Mouse (Mus musculus) hindbrain, embryonic 12.5 days (tissue): ENCODE measurements around the gene Atp13a2. TPM values are rescaled to one million over a fixed set of nuclear protein-coding genes. Genes with fewer than 3 reads are reported as not detected.

Experiments
- ATAC-seq: fragments of 200-750 bp; cut with Nextera tagmentation; 2 replicates; pipeline ENCODE4 v1.8.0; 2017; ENCODE audit warnings: moderate TSS enrichment; ENCODE audit not compliant: low FRiP score
- H3K27ac ChIP-seq: fragments of 300-500 bp; sonication (generic); 2 replicates; pipeline ENCODE4 v1.5.1; 2016; ENCODE audit warnings: mild to moderate bottlenecking
- H3K27me3 ChIP-seq: fragments of 300-500 bp; sonication (generic); 2 replicates; pipeline ENCODE4 v1.6.1; 2016; ENCODE audit warnings: mild to moderate bottlenecking
- H3K36me3 ChIP-seq: fragments of 300-500 bp; sonication (generic); 2 replicates; pipeline ENCODE4 v1.6.1; 2016; ENCODE audit warnings: mild to moderate bottlenecking
- H3K4me1 ChIP-seq: fragments of 300-500 bp; sonication (generic); 2 replicates; pipeline ENCODE4 v1.6.1; 2016
- H3K4me2 ChIP-seq: fragments of 300-500 bp; sonication (generic); replicated peaks from 2 replicates; pipeline ENCODE4 v1.6.1; 2016; ENCODE audit warnings: mild to moderate bottlenecking
- H3K4me3 ChIP-seq: fragments of 300-500 bp; sonication (generic); 2 replicates; pipeline ENCODE4 v1.5.1; 2016; ENCODE audit warnings: mild to moderate bottlenecking
- H3K9ac ChIP-seq: fragments of 300-500 bp; sonication (generic); 2 replicates; pipeline ENCODE4 v1.6.1; 2016; ENCODE audit warnings: mild to moderate bottlenecking, moderate library complexity
- H3K9me3 ChIP-seq: fragments of 300-500 bp; sonication (generic); replicated peaks from 2 replicates; pipeline ENCODE4 v1.6.1; 2016; ENCODE audit warnings: mild to moderate bottlenecking
- WGBS: fragments of 180-500 bp; shearing (Covaris S2); methylation state at CpG from one replicate; pipeline ENCODE4 v1.1.7; 2016; 5-methylcytosine and 5-hydroxymethylcytosine counted together
- polyA plus RNA-seq: library from polyadenylated mRNA; unstranded; fragments of >200 nt; fragmentation: Nextera tagmentation; extraction: Ambion mirVana; gene quantifications from 2 replicates; pipeline ENCODE4 v1.2.1, GENCODE M21; 2016

The Atp13a2 gene
- polyA plus RNA-seq, 1 experiment from 2014 or later = 113 TPM

DNA sequence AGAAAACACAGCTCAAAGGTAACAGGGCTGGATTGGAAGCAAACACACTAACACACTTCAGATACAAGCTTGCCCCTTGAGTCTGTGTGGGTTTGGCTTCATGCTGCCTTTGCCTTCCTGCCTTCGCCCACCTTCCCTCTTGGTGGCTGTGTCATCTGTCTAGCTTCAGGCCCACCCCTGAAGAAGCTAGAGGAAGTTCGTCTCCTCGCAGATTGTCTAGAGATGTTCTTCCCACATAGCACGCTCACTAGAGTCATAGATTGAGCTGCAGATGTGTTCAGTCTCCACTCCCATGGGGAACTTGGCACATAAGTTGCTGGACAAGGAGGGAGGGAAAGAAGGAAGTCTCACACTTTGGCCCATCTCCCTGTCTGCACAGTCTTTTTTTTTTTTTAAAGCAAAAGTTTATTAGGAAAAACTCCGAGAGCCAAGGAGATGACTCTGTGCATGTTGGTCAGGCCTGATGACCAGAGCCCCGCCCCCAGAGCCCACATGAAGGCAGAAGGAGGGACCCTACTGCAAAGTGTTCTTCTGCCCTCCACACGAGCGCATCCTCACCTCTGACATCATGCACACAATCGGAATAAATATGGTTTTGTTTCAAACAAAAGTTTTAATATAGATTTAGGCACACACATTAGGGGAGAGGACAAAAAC is 22.6 kb upstream of the Atp13a2 start:
- ATAC-seq = no peak
- 79% methylated on average over 9 of the region's 9 CpGs for WGBS
- no peak overlapping the region for H3K4me3 ChIP-seq
- H3K27me3 ChIP-seq = no peaks in the 10 kb centered on the region
- H3K36me3 ChIP-seq = peaks cover 27% of the 10 kb centered on the region
- H3K27ac ChIP-seq = no peak overlapping the region
- no peaks in the 10 kb centered on the region for H3K9me3 ChIP-seq
- H3K9ac ChIP-seq = no peak overlapping the region; the same call in 1 of the 2 replicates
- no peak overlapping the region for H3K4me2 ChIP-seq
- H3K4me1 ChIP-seq = peaks cover 31% of the 10 kb centered on the region

DNA sequence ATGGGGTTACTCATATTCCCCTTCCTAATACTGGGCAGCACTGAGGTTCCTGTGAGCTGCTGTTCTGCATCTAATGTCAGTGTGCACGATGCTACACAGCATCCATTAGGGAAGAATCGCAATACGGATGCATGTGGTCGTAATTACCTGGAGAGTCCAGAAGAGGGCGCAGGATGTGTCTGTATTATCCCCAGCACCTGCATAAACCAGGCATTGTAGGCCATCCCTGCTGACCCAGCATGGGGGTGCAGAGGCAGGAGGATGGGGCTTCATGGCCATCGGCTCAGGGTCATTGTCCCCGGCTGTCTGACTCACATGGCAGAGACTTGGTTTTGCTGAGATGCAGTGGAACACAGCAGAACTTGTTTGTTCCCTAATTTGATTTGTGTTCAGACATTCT is 22.1 kb upstream of the Atp13a2 start:
- Histone ChIP-seq H3K36me3 (peaks cover 32% of the 10 kb centered on the region), H3K9me3 (no peaks in the 10 kb centered on the region), H3K4me2 (no peak overlapping the region), H3K4me3 (no peak overlapping the region), H3K27ac (no peak overlapping the region), H3K9ac (no peak overlapping the region), H3K4me1 (peaks cover 31% of the 10 kb centered on the region), H3K27me3 (no peaks in the 10 kb centered on the region)
- 15% methylated on average over 7 of the region's 7 CpGs for WGBS
- no peak for ATAC-seq

DNA sequence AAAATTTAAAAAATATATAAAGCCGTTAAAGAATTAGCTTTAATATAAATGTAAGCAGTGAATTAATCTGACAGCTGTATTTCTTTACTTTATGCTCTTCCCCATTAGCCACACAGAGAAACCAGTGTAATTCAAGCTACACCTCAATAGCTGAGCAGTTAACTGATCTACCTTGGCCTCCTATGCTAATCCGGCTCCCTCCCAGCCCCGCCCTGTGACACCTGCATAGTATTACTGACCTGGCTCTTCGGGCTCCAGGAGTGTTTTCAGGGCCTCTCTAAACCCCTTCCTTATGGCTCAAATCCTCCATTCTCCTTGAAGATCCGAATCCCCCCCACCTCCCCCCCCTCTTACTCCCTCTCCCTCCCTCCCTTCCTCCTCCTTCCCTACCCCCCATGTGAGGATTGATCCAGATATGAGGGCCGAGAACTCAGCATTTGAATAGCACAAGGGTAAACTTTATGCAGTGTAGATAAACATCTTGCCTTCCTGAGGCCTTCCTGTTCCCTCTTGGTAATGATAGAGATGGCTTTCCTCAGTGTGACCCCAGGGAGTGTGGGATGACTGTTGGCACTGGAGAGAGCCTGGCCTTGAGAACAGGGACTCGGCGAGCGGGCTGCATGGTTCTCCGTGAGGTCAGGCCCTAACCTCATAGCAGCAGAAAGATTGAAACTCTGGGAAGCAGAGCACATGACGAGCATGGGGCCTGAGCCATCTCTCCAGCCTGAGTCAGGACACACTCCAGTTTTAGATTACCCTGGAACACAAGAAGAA is 19.1 kb upstream of the Atp13a2 start:
- 86% methylated on average over 11 of the region's 11 CpGs for WGBS

DNA sequence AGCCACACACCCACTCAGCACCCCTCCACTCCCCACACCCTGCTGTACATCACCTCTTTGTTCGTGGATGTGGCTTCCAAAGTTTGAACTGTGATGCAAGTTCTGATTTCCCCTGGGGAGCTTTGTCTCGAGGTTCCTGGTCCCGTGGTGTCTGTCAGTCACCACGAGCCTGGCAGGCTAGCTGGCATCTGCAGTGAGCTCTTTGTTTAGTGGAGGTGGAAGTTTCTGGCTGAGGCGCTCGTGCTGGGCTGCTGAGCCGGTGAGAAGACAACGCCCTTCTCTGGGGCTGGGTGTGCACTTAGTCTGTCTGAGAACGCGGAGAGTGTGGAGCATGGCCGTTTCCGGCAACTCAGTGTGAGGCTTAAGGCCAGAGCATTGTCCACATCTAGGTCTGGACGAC is 15.0 kb upstream of the Atp13a2 start:
- H3K27me3 ChIP-seq = no peaks in the 10 kb centered on the region
- ATAC-seq = no peak
- 91% methylated on average over 13 of the region's 13 CpGs for WGBS

More for the DNA sequence above, 19.1 kb upstream of the Atp13a2 start:
- no peak overlapping the region for H3K9ac ChIP-seq
- H3K36me3 ChIP-seq = peaks cover 61% of the 10 kb centered on the region
- H3K4me1 ChIP-seq = peaks cover 16% of the 10 kb centered on the region
- no peaks in the 10 kb centered on the region for H3K27me3 ChIP-seq
- ATAC-seq = no peak
- H3K27ac ChIP-seq = no peak overlapping the region
- no peaks in the 10 kb centered on the region for H3K9me3 ChIP-seq
- H3K4me3 ChIP-seq = no peak overlapping the region
- H3K4me2 ChIP-seq = no peak overlapping the region

DNA sequence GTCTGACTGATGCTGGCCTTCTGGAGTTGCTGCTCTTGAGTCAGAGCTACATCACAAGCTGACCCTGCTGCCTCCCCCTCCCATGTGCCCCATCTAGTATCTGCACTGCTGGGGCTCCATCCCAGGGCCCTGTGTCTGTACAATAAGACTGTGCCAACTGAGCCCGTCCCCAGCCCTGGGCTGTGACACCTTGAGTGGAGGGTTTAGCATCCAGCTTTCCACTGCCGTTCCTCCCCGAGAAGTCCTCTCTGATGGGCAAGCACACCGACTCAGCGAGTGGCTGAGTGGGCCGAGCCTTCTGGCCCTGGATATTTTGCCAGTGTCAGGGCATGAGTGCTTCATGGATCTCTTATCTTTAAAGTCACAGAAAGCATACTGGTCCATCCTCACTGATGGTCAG is 12.3 kb upstream of the Atp13a2 start:
- Histone ChIP-seq H3K4me1 (no peaks in the 10 kb centered on the region), H3K9ac (no peak overlapping the region), H3K4me3 (no peak overlapping the region), H3K36me3 (peaks cover 96% of the 10 kb centered on the region), H3K9me3 (no peaks in the 10 kb centered on the region), H3K27ac (no peak overlapping the region), H3K27me3 (no peaks in the 10 kb centered on the region), H3K4me2 (no peak overlapping the region)
- no peak for ATAC-seq
- 93% methylated on average over 6 of the region's 6 CpGs for WGBS

More for the DNA sequence above, 15.0 kb upstream of the Atp13a2 start:
- H3K27ac ChIP-seq = no peak overlapping the region
- peaks cover 91% of the 10 kb centered on the region for H3K36me3 ChIP-seq
- H3K4me2 ChIP-seq = no peak overlapping the region
- no peak overlapping the region for H3K4me3 ChIP-seq
- no peak overlapping the region for H3K9ac ChIP-seq
- no peaks in the 10 kb centered on the region for H3K4me1 ChIP-seq
- H3K9me3 ChIP-seq = no peaks in the 10 kb centered on the region

DNA sequence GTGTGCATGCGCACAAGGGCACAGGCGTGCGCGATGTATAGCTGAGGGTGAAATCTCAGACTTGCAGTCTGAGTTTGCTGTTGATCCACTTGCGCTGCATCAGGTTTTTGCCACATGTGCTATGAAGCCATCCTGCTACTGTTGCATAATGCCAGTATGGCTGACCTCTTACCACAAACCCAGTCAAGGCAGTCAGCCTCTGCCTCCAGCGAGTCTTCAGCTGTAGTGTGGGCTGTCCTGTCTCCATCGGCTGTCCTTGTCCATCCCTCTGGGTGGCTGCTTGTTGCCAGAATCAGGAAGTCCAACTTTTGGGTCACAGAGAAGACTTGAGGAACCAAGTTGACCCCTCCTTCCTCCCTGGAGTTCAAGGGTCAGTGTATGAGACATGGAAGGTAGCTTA is 11.3 kb upstream of the Atp13a2 start:
- H3K27ac ChIP-seq = no peak overlapping the region
- no peak for ATAC-seq
- H3K36me3 ChIP-seq = peaks cover 91% of the 10 kb centered on the region
- no peak overlapping the region for H3K4me3 ChIP-seq
- H3K9ac ChIP-seq = no peak overlapping the region
- no peaks in the 10 kb centered on the region for H3K27me3 ChIP-seq
- no peaks in the 10 kb centered on the region for H3K4me1 ChIP-seq
- WGBS = 97% methylated on average over 7 of the region's 7 CpGs
- no peaks in the 10 kb centered on the region for H3K9me3 ChIP-seq
- no peak overlapping the region for H3K4me2 ChIP-seq

DNA sequence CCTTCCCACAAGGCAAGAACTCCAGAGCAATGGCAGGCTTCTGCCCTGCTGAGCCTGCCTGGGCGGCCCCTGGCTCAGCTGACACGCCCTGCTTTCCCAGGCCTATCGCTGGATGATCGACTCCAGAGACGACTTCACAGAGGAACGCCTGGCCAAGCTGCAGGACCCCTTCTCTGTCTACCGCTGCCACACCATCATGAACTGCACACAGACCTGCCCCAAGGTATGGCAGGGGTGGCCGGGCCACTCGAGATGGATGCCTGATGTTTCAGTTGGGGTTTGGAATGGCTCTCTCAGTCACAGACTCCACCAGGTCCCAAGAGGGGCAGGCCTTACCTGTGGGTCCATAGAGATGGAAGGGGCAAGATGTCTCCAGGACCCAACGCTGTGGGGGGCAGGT is 9.4 kb upstream of the Atp13a2 start:
- H3K4me3 ChIP-seq = no peak overlapping the region
- H3K36me3 ChIP-seq = peaks cover 73% of the 10 kb centered on the region
- H3K4me2 ChIP-seq = no peak overlapping the region
- H3K9ac ChIP-seq = no peak overlapping the region
- 89% methylated on average over 10 of the region's 10 CpGs for WGBS
- 0 out of 2 replicates have a peak, but pooled peaks cover 8% of the 10 kb centered on the region for H3K9me3 ChIP-seq
- no peak overlapping the region for H3K27ac ChIP-seq
- H3K4me1 ChIP-seq = no peaks in the 10 kb centered on the region
- no peaks in the 10 kb centered on the region for H3K27me3 ChIP-seq
- ATAC-seq = no peak

DNA sequence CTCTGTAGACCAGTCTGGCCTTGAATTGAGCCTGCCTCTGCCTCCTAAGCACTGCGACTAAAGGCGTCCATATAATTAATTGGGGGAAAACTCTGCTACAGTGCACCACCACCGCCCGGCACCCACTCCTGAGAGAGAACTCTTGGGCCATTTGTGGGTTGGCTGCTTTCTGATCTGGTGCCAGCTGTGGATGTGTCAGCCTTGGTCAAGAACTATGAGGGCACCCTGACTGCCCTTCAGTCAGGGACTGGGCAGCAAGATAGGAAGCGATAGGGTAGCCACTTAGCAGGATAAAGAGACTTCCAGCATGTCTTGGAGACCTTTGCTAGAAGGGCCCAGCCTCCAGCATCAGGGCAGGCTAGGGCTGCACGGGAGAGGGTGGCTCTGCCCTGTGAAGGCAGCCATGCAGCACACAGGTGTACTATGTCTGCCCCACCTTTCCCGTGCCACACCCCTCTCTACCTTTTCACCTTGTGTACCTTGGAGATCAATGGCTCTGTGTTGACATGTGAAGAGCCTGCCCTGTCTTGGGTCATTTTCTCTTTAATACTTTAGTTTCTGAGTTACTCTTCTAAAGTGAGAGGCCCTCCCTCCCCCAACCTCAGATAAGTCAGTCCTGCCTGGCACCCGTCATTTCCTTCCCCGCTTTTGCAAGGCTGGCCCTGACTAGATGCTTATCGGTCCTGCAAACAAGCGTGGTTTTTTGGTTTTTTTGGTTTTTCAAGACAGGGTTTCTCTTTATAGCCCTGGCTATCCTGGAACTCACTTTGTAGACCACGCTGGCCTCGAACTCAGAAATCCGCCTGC is 8.6 kb upstream of the Atp13a2 start:
- Histone ChIP-seq H3K4me1 (peaks cover 4% of the 10 kb centered on the region; the same call in 1 of the 2 replicates), H3K9me3 (0 out of 2 replicates have a peak, but pooled peaks cover 8% of the 10 kb centered on the region), H3K4me3 (no peak overlapping the region), H3K27ac (no peak overlapping the region), H3K4me2 (no peak overlapping the region), H3K36me3 (peaks cover 65% of the 10 kb centered on the region), H3K27me3 (no peaks in the 10 kb centered on the region), H3K9ac (no peak overlapping the region)
- no peak for ATAC-seq
- 94% methylated on average over 14 of the region's 14 CpGs for WGBS

DNA sequence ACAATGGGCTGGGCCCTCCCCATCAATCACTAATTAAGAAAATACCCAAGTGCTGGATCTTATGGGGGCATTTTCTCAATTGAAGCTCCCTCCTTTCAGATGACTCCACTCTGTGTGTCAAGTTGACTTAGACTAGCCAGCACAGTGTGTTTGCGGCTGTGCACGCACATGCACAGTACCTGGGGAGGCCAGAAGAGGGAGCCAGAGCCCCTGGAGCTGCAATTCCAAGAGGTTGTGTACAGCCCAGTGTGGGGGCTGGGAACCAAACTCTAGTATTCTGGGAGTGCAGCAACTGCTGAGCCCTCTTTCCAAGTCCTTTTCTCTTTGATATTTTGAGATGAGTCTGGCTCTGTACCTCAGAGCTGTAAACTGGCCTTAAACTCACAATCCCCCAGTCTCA is 5.1 kb upstream of the Atp13a2 start:
- Histone ChIP-seq H3K4me2 (no peak overlapping the region), H3K4me3 (no peak overlapping the region), H3K9ac (no peak overlapping the region), H3K36me3 (peaks cover 33% of the 10 kb centered on the region), H3K27ac (no peak overlapping the region), H3K9me3 (0 out of 2 replicates have a peak, but pooled peaks cover 8% of the 10 kb centered on the region), H3K4me1 (peaks cover 14% of the 10 kb centered on the region), H3K27me3 (no peaks in the 10 kb centered on the region)
- WGBS = 83% methylated on average over 2 of the region's 2 CpGs
- no peak for ATAC-seq

DNA sequence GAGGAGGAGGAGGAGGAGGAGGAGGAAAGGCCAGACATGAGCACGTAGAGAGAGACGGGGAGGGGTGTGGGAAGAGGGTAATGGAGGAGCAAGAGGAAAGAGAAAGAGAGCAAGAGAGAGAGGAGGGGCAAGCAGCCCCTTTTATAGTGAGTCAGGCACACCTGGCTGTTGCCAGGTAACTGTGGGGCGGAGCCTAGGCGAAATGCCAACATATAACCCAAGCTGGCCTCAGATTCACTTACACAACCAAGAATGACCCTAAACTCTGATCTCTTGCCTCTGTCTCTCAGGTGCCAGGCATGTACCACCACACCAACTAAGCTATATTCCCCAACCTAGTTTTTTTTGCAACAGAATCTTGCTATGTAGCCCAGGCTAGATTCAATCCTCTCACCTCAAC is 3.9 kb upstream of the Atp13a2 start:
- 59% methylated on average over 4 of the region's 4 CpGs for WGBS

DNA sequence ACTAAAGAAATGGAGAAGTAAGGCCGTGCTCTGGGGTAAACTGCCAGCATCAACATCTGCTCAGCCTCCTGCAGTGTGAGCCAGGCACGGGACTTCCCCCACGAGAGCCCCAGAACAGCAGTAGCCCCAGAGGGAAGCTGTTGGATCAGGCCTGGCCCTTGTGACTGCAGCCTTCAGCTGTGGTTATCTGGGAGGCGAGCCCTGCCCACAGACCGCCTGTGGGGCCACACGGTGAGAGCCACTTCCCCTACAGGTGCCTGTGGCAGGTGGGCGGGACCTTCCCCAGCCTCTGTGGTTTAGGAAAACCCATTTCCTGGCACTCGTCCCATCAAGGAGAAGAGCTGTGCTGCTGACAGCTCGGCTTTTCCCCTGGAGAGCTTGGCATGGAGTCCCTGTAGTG is 3.2 kb upstream of the Atp13a2 start:
- Histone ChIP-seq H3K27me3 (no peaks in the 10 kb centered on the region), H3K36me3 (peaks cover 15% of the 10 kb centered on the region), H3K9me3 (0 out of 2 replicates have a peak, but pooled peaks cover 8% of the 10 kb centered on the region), H3K9ac (no peak overlapping the region), H3K27ac (no peak overlapping the region; the same call in 1 of the 2 replicates), H3K4me2 (no peak overlapping the region), H3K4me3 (no peak overlapping the region), H3K4me1 (peaks cover 27% of the 10 kb centered on the region)
- no peak for ATAC-seq
- 18% methylated on average over 9 of the region's 9 CpGs for WGBS

More for the DNA sequence above, 3.9 kb upstream of the Atp13a2 start:
- Histone ChIP-seq H3K4me2 (no peak overlapping the region), H3K4me3 (no peak overlapping the region), H3K27ac (no peak overlapping the region; the same call in 1 of the 2 replicates), H3K9ac (no peak overlapping the region), H3K27me3 (no peaks in the 10 kb centered on the region), H3K9me3 (0 out of 2 replicates have a peak, but pooled peaks cover 8% of the 10 kb centered on the region), H3K4me1 (peaks cover 21% of the 10 kb centered on the region), H3K36me3 (peaks cover 21% of the 10 kb centered on the region)
- no peak for ATAC-seq

DNA sequence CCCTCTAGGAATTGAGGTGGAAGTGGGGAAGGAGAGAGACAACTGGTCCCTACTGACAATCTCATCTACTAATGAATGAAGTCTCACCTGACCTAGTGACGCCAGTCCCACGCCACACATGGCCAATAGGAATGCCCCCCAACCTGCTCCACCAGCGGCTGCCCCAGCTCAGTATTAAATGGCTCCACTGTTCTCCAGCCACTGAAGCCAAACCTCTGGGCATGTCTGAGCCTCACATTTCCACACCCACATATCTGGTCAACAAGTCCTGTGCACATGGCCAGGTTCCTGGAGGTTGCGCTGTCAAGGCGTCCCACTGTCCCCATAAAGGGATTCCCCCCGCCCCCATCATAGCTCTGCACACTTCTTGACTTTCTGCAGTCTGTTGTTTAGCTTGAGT is 2.1 kb upstream of the Atp13a2 start:
- Histone ChIP-seq H3K36me3 (peaks cover 4% of the 10 kb centered on the region), H3K27me3 (no peaks in the 10 kb centered on the region), H3K4me3 (no peak overlapping the region), H3K9ac (no peak overlapping the region), H3K4me2 (no peak overlapping the region), H3K27ac (no peak overlapping the region), H3K9me3 (0 out of 2 replicates have a peak, but pooled peaks cover 8% of the 10 kb centered on the region), H3K4me1 (peaks cover 38% of the 10 kb centered on the region)
- no peak for ATAC-seq
- WGBS = 84% methylated on average over 6 of the region's 6 CpGs
